Mouse (Mus musculus) liver, embryonic 13.5 days (tissue): ENCODE results near the gene Gm8020. TPM values are rescaled to one million over a fixed set of nuclear protein-coding genes. Genes with fewer than 3 reads are reported as not detected.
"Not testable (repeated sequence)": the region's sequence is repeated elsewhere in the genome, so short reads cannot be mapped to it uniquely, and the experiment has no call there.

Experiments used
- ATAC-seq: fragments of 200-750 bp; cut with Nextera tagmentation; 2 replicates; pipeline ENCODE4 v1.8.0; 2017; ENCODE audit warnings: low read depth, mild to moderate bottlenecking, moderate number of reproducible peaks, moderate library complexity
- DNase-seq: peaks from one replicate; pipeline ENCODE4 v3.0.0; 2022
- H3K27ac ChIP-seq: fragments of 300-500 bp; sonication (generic); 2 replicates; pipeline ENCODE4 v1.5.1; 2015; ENCODE audit warnings: moderate library complexity, mild to moderate bottlenecking, inconsistent platforms
- H3K27me3 ChIP-seq: fragments of 300-500 bp; sonication (generic); 2 replicates; pipeline ENCODE4 v1.6.1; 2015; ENCODE audit warnings: mild to moderate bottlenecking, inconsistent platforms
- H3K36me3 ChIP-seq: fragments of 300-500 bp; sonication (generic); 2 replicates; pipeline ENCODE4 v1.6.1; 2015; ENCODE audit warnings: mild to moderate bottlenecking, inconsistent platforms
- H3K4me1 ChIP-seq: fragments of 300-500 bp; sonication (generic); replicated peaks from 2 replicates; pipeline ENCODE4 v1.6.1; 2015; ENCODE audit warnings: inconsistent platforms
- H3K4me2 ChIP-seq: fragments of 300-500 bp; sonication (generic); 2 replicates; pipeline ENCODE4 v1.6.1; 2015; ENCODE audit warnings: inconsistent platforms, mild to moderate bottlenecking, moderate library complexity
- H3K4me3 ChIP-seq: fragments of 300-500 bp; sonication (generic); replicated peaks from 2 replicates; pipeline ENCODE4 v1.5.1; 2015; ENCODE audit warnings: mild to moderate bottlenecking, inconsistent platforms
- H3K9ac ChIP-seq: fragments of 300-500 bp; sonication (generic); 2 replicates; pipeline ENCODE4 v1.6.1; 2015; ENCODE audit warnings: mild to moderate bottlenecking, inconsistent platforms
- H3K9me3 ChIP-seq: fragments of 300-500 bp; sonication (generic); replicated peaks from 2 replicates; pipeline ENCODE4 v1.6.1; 2016; ENCODE audit warnings: inconsistent platforms
- WGBS: fragments of 180-500 bp; shearing (Covaris S2); methylation state at CpG from one replicate; pipeline ENCODE4 v1.1.7; 2015; ENCODE audit not compliant: insufficient replicate concordance; 5-methylcytosine and 5-hydroxymethylcytosine counted together
- polyA plus RNA-seq: library from polyadenylated mRNA; unstranded; fragments of >200 nt; fragmentation: Nextera tagmentation; extraction: Ambion mirVana; gene quantifications from 2 replicates; pipeline ENCODE4 v1.2.1, GENCODE M21; 2015

Gene Gm8020
- not detected in 2 replicates for polyA plus RNA-seq

- 54% methylated on average over 2 of the region's 3 CpGs for WGBS
- H3K36me3 ChIP-seq, H3K9me3 ChIP-seq, H3K4me1 ChIP-seq, H3K9ac ChIP-seq, ATAC-seq, H3K27ac ChIP-seq, H3K4me3 ChIP-seq, H3K27me3 ChIP-seq, DNase-seq, H3K4me2 ChIP-seq: not testable (repeated sequence)
These were observed at the start of gene Gm8020 for GRCm38 (mm10) chr14:42502249-42502648. Gm8020 (minus strand) TSS chr14:42502349.

- not testable (repeated sequence) for H3K4me1 ChIP-seq, H3K36me3 ChIP-seq, H3K9ac ChIP-seq, DNase-seq, H3K9me3 ChIP-seq, H3K27ac ChIP-seq, ATAC-seq, H3K4me3 ChIP-seq, H3K4me2 ChIP-seq, H3K27me3 ChIP-seq
- WGBS: 5% methylated on average over 21 of the region's 31 CpGs
These were observed 41.1 kb upstream of the Gm8020 start for GRCm38 (mm10) chr14:42543170-42543701.

GRCm38 (mm10) chr14:42542316-42543169 is 40.4 kb upstream of the Gm8020 start:
- H3K4me3 ChIP-seq, H3K27ac ChIP-seq, H3K4me1 ChIP-seq, ATAC-seq, H3K9ac ChIP-seq, H3K36me3 ChIP-seq, H3K4me2 ChIP-seq, DNase-seq, H3K27me3 ChIP-seq, H3K9me3 ChIP-seq: not testable (repeated sequence)
- WGBS: 12% methylated on average over 21 of the region's 29 CpGs

- H3K9ac ChIP-seq: not testable (repeated sequence)
These were observed 22.0 kb upstream of the Gm8020 start, which contains the start of gene Gm8024 for GRCm38 (mm10) chr14:42524182-42524581. Gm8024 (minus strand) TSS chr14:42524282.

GRCm38 (mm10) chr14:42463581-42463980 is 38.6 kb downstream of the Gm8020 start, which contains the start of gene Gm8011:
Gm8011 (plus strand) TSS chr14:42463881.
- H3K4me3 ChIP-seq: not testable (repeated sequence)

More at GRCm38 (mm10) chr14:42524182-42524581, 22.0 kb upstream of the Gm8020 start, which contains the start of gene Gm8024:
- not testable (repeated sequence) for H3K27me3 ChIP-seq, H3K27ac ChIP-seq, H3K4me2 ChIP-seq, H3K4me3 ChIP-seq, H3K9me3 ChIP-seq, ATAC-seq, DNase-seq, H3K4me1 ChIP-seq, H3K36me3 ChIP-seq
- WGBS: 83% methylated on average over 1 of the region's 3 CpGs

More at GRCm38 (mm10) chr14:42463581-42463980, 38.6 kb downstream of the Gm8020 start, which contains the start of gene Gm8011:
- not testable (repeated sequence) for H3K27ac ChIP-seq, H3K9me3 ChIP-seq, H3K9ac ChIP-seq, H3K4me2 ChIP-seq, ATAC-seq, H3K27me3 ChIP-seq, H3K36me3 ChIP-seq, DNase-seq, H3K4me1 ChIP-seq
- WGBS: 41% methylated on average over 2 of the region's 2 CpGs

Other genes starting within 250 kb of the Gm8020 start
- gene Gm17026, start 242.3 kb downstream of the Gm8020 start, polyA plus RNA-seq: not detected in 2 replicates
- not detected in 2 replicates for gene Gm9611, start 205.0 kb downstream of the Gm8020 start, polyA plus RNA-seq
- not detected in 2 replicates for gene Gm7995, start 192.1 kb downstream of the Gm8020 start, polyA plus RNA-seq
- not detected in 2 replicates for gene Gm8005, start 62.7 kb downstream of the Gm8020 start, polyA plus RNA-seq
- gene Gm8011, start 38.5 kb downstream of the Gm8020 start, polyA plus RNA-seq: not detected in 2 replicates
- not detected in 2 replicates for gene Gm8024, start 21.9 kb upstream of the Gm8020 start, polyA plus RNA-seq
- not detected in 2 replicates for gene Gm17124, start 97.5 kb upstream of the Gm8020 start, polyA plus RNA-seq
- gene Gm3633, start 139.6 kb upstream of the Gm8020 start, polyA plus RNA-seq: not detected in 2 replicates
- not detected in 2 replicates for gene Gm10378, start 153.6 kb upstream of the Gm8020 start, polyA plus RNA-seq